Mouse (Mus musculus) kidney, postnatal 0 days (tissue): Measurements from ENCODE around the gene Nop53. TPM values are rescaled to one million over a fixed set of nuclear protein-coding genes. Genes with fewer than 3 reads are reported as not detected.

ENCODE experiments used
- ATAC-seq: fragments of 200-750 bp; cut with Nextera tagmentation; replicated peaks from 2 replicates; pipeline ENCODE4 v1.8.0; 2017; ENCODE audit warnings: low read depth, moderate number of reproducible peaks, moderate TSS enrichment, moderate library complexity; ENCODE audit not compliant: low FRiP score
- DNase-seq: peaks from one replicate; pipeline ENCODE4 v3.0.0-alpha.2; 2016; ENCODE audit warnings: low spot score
- H3K27ac ChIP-seq: fragments of 300-500 bp; sonication (generic); 2 replicates; pipeline ENCODE4 v1.5.1; 2014; ENCODE audit warnings: mild to moderate bottlenecking
- H3K27me3 ChIP-seq: fragments of 300-500 bp; sonication (generic); 2 replicates; pipeline ENCODE4 v1.6.1; 2014; ENCODE audit warnings: low read length, mixed read lengths; ENCODE audit not compliant: insufficient read depth
- H3K36me3 ChIP-seq: fragments of 300-500 bp; sonication (generic); 2 replicates; pipeline ENCODE4 v1.6.1; 2014; ENCODE audit warnings: low read length, mixed read lengths; ENCODE audit not compliant: insufficient read depth
- H3K4me1 ChIP-seq: fragments of 300-500 bp; sonication (generic); replicated peaks from 2 replicates; pipeline ENCODE4 v1.6.1; 2014; ENCODE audit warnings: antibody characterized with exemption, low read length, mixed read lengths; ENCODE audit not compliant: insufficient read depth
- H3K4me2 ChIP-seq: fragments of 300-500 bp; sonication (generic); 2 replicates; pipeline ENCODE4 v1.6.1; 2014; ENCODE audit warnings: mild to moderate bottlenecking, low read length, moderate library complexity, mixed read lengths
- H3K4me3 ChIP-seq: fragments of 300-500 bp; sonication (generic); replicated peaks from 2 replicates; pipeline ENCODE4 v1.5.1; 2014; ENCODE audit warnings: low read depth, low read length
- H3K9ac ChIP-seq: fragments of 300-500 bp; sonication (generic); 2 replicates; pipeline ENCODE4 v1.6.1; 2014; ENCODE audit warnings: low read depth, low read length
- H3K9me3 ChIP-seq: fragments of 300-500 bp; sonication (generic); replicated peaks from 2 replicates; pipeline ENCODE4 v1.6.1; 2016; ENCODE audit warnings: low read length, inconsistent platforms, mixed read lengths
- CTCF ChIP-seq: IDR thresholded peaks from 2 replicates; pipeline ENCODE4 v1.5.1; 2016; ENCODE audit warnings: antibody characterized with exemption, low read depth, mild to moderate bottlenecking, moderate library complexity
- WGBS: fragments of 180-500 bp; shearing (Covaris S2); extraction: QIAGEN DNeasy Blood & Tissue Kit; methylation state at CpG from one replicate; pipeline ENCODE4 v1.1.7; 2014; 5-methylcytosine and 5-hydroxymethylcytosine counted together
- polyA plus RNA-seq: library from polyadenylated mRNA; unstranded; fragments of >200 nt; fragmentation: Nextera tagmentation; extraction: Ambion mirVana; gene quantifications from 2 replicates; pipeline ENCODE4 v1.2.1, GENCODE M21; 2015

The Nop53 gene
- polyA plus RNA-seq, 1 experiment from 2014 or later = 221 TPM

- Histone ChIP-seq H3K27ac (no peak overlapping the region), H3K9ac (no peak overlapping the region), H3K4me1 (no peaks in the 10 kb centered on the region), H3K4me3 (no peak overlapping the region), H3K27me3 (no peaks in the 10 kb centered on the region), H3K4me2 (no peak overlapping the region), H3K9me3 (no peaks in the 10 kb centered on the region), H3K36me3 (no peaks in the 10 kb centered on the region)
- no peak for TF ChIP-seq CTCF
- no peak for ATAC-seq
- no peak for DNase-seq
- 59% methylated on average over 5 of the region's 5 CpGs for WGBS
Observed at GRCm38 (mm10) chr7:15910521-15910920, 35.4 kb downstream of the Nop53 start.

DNA sequence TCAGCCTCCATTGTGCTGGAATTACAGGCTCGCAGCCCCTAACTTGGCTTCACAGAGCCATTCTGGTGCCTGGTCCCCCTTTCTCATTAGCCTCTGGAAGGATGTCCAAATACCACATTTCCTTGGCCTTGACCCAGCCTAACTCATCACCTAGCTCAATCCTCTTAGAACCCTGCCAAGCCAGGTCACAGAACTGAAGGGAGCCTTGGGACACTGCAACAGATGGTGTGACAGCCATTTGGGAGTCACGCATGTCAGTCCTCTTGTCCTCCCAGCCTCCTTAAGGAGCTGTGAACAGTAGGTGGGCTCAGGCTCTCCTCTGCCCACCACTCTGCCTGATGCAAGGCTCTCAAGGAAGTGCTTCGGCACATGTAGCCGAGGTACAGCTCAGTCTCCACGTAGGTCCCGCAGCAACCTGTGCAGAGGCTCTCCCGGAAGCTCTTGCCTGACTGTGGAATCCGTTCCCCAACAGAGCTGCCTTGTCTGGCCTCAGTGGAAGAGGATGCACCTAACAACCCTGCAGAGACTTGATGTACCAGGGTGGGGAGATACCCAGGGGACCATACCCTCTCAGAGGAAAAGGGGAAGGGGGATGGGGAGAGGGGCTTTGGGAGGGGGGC lies 37.8 kb downstream of the Nop53 start:
- TF ChIP-seq CTCF = no peak
- DNase-seq (no peak), ATAC-seq (no peak)
- no peak overlapping the region for H3K9ac ChIP-seq
- no peak overlapping the region for H3K27ac ChIP-seq
- WGBS = 85% methylated on average over 8 of the region's 8 CpGs
- no peaks in the 10 kb centered on the region for H3K9me3 ChIP-seq
- no peak overlapping the region for H3K4me2 ChIP-seq
- H3K4me3 ChIP-seq = no peak overlapping the region
- H3K27me3 ChIP-seq = no peaks in the 10 kb centered on the region
- no peaks in the 10 kb centered on the region for H3K36me3 ChIP-seq
- no peaks in the 10 kb centered on the region for H3K4me1 ChIP-seq

DNA sequence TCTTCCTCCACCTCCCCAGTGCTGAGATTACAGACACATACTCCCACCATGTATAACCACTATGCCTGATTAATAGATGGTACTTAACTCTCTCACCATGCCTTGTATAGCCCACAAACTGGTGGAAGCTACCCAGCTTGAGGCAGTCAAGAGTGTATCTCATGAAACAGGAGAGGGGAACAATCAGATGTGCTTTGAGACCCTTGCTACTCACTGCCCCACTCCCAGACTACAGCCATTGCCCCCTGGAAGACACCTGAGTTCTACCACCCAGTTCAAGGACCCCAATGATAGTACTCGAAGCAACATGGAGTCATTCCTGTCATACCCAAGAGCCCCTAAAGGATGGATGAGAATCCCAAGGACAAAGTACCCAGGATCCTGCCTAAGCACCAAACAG lies 39.3 kb downstream of the Nop53 start:
- H3K27ac ChIP-seq = no peak overlapping the region
- ATAC-seq (no peak), DNase-seq (no peak)
- TF ChIP-seq CTCF = no peak
- no peak overlapping the region for H3K4me3 ChIP-seq
- no peaks in the 10 kb centered on the region for H3K4me1 ChIP-seq
- no peaks in the 10 kb centered on the region for H3K36me3 ChIP-seq
- no peaks in the 10 kb centered on the region for H3K9me3 ChIP-seq
- no peak overlapping the region for H3K4me2 ChIP-seq
- H3K27me3 ChIP-seq = no peaks in the 10 kb centered on the region
- no peak overlapping the region for H3K9ac ChIP-seq
- 80% methylated on average over 1 of the region's 1 CpGs for WGBS

- ATAC-seq (no peak), DNase-seq (no peak)
- no peaks in the 10 kb centered on the region for H3K27me3 ChIP-seq
- no peaks in the 10 kb centered on the region for H3K4me1 ChIP-seq
- H3K9me3 ChIP-seq = no peaks in the 10 kb centered on the region
- H3K4me3 ChIP-seq = no peak overlapping the region
- H3K9ac ChIP-seq = no peak overlapping the region
- whole genome bisulfite sequencing = 79% methylated on average over 7 of the region's 7 CpGs
- H3K36me3 ChIP-seq = no peaks in the 10 kb centered on the region
- no peak overlapping the region for H3K4me2 ChIP-seq
- H3K27ac ChIP-seq = no peak overlapping the region
- no peak for TF ChIP-seq CTCF
Observed at GRCm38 (mm10) chr7:15905861-15906260, 40.0 kb downstream of the Nop53 start.

DNA sequence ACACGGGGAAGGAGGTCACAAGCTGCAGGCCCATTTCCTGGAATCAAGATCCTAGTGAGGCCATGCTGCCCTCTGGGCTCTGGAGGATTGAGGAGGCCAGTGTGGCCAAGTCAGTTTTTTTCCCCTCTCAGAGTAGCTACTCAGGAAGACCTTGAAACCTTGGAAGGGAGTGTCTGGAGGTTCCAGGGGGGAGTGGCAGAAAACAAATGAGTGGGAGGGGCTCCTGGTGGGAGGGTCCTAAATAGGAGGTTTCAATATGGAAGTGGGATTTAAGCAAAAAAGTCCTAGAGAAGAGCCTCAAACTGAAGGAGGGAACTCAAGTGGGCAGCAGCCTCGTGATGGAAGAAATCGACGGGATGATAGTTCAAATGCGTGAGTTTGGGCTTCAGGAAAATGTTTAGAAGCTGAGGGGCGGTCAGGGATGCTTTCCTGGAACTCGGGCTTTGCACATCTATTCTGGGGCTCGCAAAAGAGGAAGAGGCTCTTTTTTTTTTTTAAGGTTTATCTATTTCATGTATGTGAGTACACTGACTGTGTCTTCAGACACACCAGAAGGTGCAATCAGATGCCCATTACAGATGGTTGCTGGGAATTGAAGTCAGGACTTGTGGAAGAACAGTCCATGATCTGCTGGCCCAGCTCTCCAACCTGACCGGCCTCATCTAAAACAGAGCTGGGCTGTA lies 44.4 kb downstream of the Nop53 start:
- Histone ChIP-seq H3K36me3 (no peaks in the 10 kb centered on the region), H3K4me1 (no peaks in the 10 kb centered on the region), H3K27me3 (no peaks in the 10 kb centered on the region), H3K9ac (no peak overlapping the region), H3K4me2 (no peak overlapping the region), H3K4me3 (no peak overlapping the region), H3K27ac (no peak overlapping the region), H3K9me3 (no peaks in the 10 kb centered on the region)
- TF ChIP-seq CTCF = no peak
- WGBS = 72% methylated on average over 9 of the region's 9 CpGs
- no peak for DNase-seq
- no peak for ATAC-seq

GRCm38 (mm10) chr7:15894251-15894650 lies 51.6 kb downstream of the Nop53 start:
- Histone ChIP-seq H3K4me2 (no peak overlapping the region), H3K4me3 (no peak overlapping the region), H3K4me1 (no peaks in the 10 kb centered on the region), H3K36me3 (no peaks in the 10 kb centered on the region), H3K9me3 (no peaks in the 10 kb centered on the region), H3K9ac (no peak overlapping the region), H3K27me3 (no peaks in the 10 kb centered on the region), H3K27ac (no peak overlapping the region)
- 61% methylated on average over 1 of the region's 1 CpGs for WGBS
- DNase-seq (no peak), ATAC-seq (no peak)
- TF ChIP-seq CTCF = no peak

Other genes with a start within 250 kb of the Nop53 start
- not detected in 2 replicates for gene Obox5, start 195.9 kb downstream of the Nop53 start, polyA plus RNA-seq
- not detected in 2 replicates for gene Obox6, start 106.4 kb downstream of the Nop53 start, polyA plus RNA-seq
- gene Crx, start 66.1 kb downstream of the Nop53 start, polyA plus RNA-seq = not detected in 2 replicates
- not detected in 2 replicates for gene Crxos, start 63.5 kb downstream of the Nop53 start, polyA plus RNA-seq
- gene Selenow, start 23.7 kb downstream of the Nop53 start, polyA plus RNA-seq = 751 and 763 TPM in 2 replicates
- gene Ehd2, start 21.5 kb upstream of the Nop53 start, polyA plus RNA-seq = 24.6 and 26.6 TPM in 2 replicates
- 3.2 and 3.3 TPM in 2 replicates for gene Bicra, start 101.8 kb upstream of the Nop53 start, polyA plus RNA-seq
- 0.05 TPM in 2 replicates for gene Zfp541, start 115.7 kb upstream of the Nop53 start, polyA plus RNA-seq
- gene Napa, start 152.4 kb upstream of the Nop53 start, polyA plus RNA-seq = 178 and 193 TPM in 2 replicates
- gene Kptn, start 173.8 kb upstream of the Nop53 start, polyA plus RNA-seq = 21.0 and 24.8 TPM in 2 replicates
- gene Slc8a2, start 183.8 kb upstream of the Nop53 start, polyA plus RNA-seq = 0.06 and 0.07 TPM in 2 replicates
- 12.9 and 16.7 TPM in 2 replicates for gene Meis3, start 229.0 kb upstream of the Nop53 start, polyA plus RNA-seq